Mouse (Mus musculus) cerebellum, postnatal 36 days (tissue): ENCODE data around the gene Adamts9.

ENCODE experiments used
- DNase-seq, 2 experiments: peaks; one replicate each; pipeline ENCODE4 v3.0.0; 2021 to 2022; ENCODE audit warnings: mixed read lengths in 2 of 2

Adamts9 gene

DNA sequence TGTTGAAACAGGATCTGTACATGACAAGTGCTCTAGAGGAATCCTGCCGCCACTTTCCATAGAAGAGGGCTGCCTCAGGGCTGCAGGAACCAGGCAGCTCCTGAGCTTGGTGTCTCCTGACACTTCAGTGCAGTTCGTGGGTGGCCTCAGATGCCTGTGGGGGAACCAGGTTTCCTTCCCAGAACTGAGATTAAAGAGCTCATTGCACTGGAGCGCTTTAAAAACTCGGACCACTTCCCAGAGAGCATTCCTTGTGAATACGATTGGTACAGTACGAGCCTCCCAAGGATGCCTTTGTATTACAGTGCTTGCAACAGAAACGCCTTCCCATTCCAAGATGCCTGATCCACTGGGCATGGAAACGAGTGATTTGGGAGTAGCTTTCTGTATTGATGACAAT lies 18.8 kb downstream of the Adamts9 start:
- no peak for DNase-seq

- DNase-seq = no peak
These were observed 21.4 kb downstream of the Adamts9 start for GRCm38 (mm10) chr6:92921843-92922242.

DNA sequence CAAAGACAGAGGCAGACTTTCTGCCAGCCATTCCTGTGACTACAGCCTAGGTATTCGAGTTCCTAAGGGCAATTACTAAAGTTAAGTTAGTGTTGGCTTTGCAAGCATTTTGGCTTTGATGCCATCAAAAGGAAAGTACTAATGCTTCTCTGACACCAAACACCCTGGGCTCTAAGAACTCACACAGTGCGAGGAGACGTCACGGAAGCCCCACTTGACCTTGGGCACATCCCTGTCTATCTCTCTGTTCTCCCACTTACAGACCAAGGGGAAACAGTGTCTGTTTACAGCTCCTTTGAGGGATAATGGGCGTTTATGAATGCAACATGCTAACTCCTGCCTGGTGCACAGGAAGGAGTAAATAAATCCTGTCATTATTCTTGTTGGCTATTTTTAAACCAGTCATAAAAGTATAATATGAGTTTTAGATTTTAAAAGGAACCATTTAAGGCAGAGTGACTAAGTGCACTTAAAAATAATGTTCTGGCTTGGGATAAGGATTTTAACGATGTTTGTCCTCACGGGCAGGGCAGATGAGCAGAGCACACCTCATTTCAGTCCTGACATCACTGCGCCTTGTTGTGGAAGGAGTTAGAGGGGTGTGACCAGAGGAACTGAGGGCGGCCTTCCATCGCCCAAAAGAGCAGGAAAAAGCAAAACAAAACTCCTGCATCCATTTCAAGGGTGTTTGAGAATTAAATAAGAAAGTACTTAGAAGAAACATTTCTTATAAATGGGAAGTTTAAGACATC lies 22.2 kb downstream of the Adamts9 start:
- no peak for DNase-seq

- no peak for DNase-seq
These were observed 32.7 kb downstream of the Adamts9 start for GRCm38 (mm10) chr6:92910611-92911010.

DNA sequence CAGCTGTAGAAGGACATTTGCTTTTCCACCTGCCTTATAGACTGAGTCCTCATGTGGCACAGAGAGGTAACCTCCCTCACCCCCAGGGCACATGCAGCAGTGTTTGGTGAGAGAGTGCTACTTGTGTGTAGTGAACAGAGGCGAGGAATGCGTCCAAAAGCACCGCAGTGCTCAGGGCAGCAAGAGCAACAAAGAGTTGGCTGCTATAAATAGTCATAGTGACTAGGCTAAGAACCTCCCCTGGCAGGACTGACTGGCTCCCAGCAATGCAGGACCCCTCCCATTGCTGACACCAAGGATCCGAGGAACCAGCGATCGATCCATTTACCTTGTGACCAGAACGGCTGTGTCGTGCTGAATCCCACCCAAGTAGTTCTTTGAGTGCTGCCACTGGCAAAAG lies 33.9 kb downstream of the Adamts9 start:
- DNase-seq = no peak

- DNase-seq = no peak
These were observed 37.4 kb downstream of the Adamts9 start for GRCm38 (mm10) chr6:92905922-92906321.

GRCm38 (mm10) chr6:92904491-92904890 lies 38.8 kb downstream of the Adamts9 start:
- DNase-seq = no peak

GRCm38 (mm10) chr6:92904037-92904436 lies 39.3 kb downstream of the Adamts9 start:
- DNase-seq = no peak

- DNase-seq = no peak
These were observed 51.8 kb downstream of the Adamts9 start for GRCm38 (mm10) chr6:92891535-92891934.

DNA sequence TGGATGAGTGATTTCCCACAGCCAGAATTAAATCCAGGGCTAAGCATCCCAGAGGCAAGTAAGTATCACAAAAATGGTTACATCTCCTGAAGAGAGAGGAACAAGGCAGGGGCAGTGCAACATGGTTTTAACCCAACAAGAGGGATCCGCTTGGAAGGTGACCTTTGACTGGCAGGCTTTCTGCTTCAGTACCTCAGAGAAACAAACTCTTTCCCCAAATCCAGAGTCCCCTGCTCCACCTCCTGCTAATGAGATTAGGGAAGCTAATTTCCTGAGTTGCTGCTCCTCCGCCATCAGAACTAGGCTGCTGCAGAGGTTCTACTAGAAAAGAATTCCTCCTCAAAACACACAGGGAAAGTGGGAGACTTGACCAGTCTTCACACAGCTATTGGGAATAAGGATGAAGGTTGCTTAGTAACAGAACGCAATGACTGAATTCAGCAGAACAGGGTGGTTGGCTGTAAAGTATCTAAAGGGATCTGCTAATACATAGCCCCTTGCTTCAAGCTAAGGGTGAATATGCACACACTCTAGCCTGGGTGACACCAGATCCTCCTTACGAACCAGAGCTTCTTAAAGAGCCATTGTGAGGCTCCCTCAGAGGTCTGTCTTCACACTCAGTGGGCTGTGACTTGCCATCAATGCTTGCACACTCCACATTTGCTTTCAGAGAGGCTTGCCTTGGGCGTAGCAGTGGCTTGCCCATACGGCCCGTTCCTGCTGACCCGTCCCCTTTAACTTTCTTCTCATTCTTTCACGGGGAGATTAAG lies 60.0 kb downstream of the Adamts9 start:
- DNase-seq = no peak

DNA sequence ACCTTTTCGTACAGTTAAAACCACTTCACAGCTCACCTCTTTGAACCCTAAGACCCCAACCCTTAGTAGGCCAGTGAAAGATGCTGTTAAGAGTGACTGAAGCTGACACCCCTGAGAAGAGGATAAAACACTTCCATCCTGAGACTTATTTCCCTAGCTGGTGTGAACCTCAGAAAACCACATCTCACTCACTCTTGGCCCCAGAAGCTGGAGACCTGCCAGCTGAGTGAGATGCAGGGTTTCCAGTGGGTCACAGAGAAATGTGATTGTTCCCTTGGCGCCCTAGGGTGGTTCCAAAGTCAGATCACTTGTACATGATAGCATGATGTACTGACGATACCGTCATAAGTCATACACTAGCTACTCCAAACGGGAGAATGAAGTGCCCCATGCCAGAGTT lies 60.8 kb downstream of the Adamts9 start:
- no peak for DNase-seq

DNA sequence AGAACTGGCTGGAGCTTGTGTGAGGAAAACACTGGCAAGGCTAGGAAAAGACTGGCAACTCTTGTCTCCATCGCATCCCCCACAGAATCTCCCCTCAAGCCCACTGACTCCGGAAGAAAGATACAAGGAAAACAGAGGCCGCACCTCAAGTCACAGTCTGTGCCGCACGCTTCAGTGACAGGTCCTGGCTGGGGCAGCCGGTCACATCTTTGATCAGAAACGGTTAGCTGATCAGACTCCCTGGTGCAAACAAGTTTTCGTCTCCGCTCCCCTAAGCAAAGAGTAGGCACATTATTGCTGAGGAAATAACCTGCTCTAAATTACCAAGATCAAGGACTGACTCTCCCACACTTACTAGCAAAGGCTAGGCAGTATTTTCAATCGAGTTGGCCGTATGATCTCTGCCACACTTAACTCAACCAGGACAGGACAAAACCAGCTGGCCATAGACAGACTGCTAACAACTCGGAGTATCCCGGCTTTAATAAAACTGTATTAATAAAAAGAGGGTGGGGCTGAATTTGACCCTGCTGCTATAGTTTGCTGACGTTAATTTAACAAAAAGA lies 63.5 kb downstream of the Adamts9 start:
- DNase-seq = no peak

- DNase-seq = no peak
These were observed 64.5 kb downstream of the Adamts9 start for GRCm38 (mm10) chr6:92878771-92879170.

- no peak for DNase-seq
These were observed 66.1 kb downstream of the Adamts9 start for GRCm38 (mm10) chr6:92877236-92877635.

DNA sequence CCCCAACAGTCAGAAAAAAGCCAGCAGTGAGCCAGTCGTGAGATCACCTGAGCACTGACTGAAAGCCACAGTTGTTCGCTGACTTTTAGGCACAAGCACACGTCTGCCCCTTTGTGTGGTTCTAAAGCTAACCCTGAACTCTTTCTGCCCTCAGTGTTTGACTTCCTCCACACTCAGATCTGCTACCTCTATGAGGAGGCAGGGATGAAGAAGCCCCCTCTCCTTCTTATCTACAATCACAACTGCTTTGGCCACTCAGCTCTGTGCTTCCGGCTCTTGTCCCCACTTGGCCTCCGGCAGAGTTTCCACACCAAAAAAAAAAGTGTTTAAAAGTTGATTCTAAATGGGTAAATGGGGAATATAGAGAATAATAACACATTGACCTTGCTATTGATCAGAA lies 67.2 kb downstream of the Adamts9 start:
- no peak for DNase-seq

DNA sequence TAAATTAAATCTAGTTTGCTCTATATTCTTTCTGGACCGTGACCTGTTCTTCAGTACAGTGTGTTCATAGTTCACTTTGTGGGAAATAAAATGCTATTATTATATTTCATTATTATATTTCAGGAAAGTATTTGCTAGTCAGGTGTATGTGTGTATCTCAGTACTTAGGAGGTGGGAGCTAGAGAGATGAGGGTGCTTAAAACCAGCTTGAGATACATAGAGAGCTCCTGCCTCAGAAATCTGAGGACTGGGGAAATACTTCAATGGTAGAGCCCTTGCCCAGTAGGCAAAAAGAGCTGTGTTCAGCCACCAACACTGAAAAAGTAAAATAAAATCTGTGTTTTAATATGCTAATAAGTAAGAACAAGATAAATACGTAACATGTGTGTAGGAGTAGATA lies 68.0 kb downstream of the Adamts9 start:
- no peak for DNase-seq

- DNase-seq = no peak
These were observed 68.4 kb downstream of the Adamts9 start for GRCm38 (mm10) chr6:92874854-92875253.

DNA sequence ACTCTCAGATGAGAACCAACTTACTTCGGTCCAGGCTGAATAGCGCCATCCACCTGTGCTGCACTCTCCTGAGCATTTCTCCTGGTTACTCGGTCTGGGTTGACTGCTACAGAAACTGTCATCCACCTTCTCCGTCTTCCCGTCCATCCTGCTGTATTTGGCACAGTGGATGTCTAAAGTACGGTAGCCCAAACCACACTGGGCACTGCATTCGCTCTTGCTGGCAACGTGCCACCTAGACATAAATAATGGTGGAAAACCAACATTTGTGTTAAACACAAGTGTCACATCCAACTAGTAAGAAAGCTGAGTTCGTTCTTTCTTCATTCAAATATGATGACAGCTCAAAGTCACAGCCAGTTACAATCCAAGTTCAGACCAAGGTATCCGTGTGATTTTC lies 70.5 kb downstream of the Adamts9 start:
- DNase-seq = no peak

DNA sequence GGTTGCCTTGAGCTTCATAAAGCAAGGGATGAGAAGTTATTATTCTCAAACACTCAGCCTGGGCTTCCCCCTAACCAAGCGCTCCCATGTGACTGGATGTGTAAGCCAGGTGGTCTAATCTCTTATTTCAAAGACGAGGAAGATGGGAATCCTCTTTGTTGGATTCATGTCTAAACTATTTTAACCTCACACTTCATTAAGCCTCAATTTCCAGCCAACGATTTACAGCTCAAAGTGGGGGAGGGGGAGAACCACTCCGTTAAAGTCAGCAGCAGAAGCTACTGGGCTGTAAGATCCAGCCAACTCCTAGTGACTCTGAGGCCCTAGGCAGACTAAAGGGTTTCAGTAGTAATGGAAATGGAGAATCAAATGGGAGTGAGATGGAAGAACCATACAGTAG lies 71.5 kb downstream of the Adamts9 start:
- no peak for DNase-seq

GRCm38 (mm10) chr6:92869582-92870219 lies 73.6 kb downstream of the Adamts9 start:
- no peak for DNase-seq

DNA sequence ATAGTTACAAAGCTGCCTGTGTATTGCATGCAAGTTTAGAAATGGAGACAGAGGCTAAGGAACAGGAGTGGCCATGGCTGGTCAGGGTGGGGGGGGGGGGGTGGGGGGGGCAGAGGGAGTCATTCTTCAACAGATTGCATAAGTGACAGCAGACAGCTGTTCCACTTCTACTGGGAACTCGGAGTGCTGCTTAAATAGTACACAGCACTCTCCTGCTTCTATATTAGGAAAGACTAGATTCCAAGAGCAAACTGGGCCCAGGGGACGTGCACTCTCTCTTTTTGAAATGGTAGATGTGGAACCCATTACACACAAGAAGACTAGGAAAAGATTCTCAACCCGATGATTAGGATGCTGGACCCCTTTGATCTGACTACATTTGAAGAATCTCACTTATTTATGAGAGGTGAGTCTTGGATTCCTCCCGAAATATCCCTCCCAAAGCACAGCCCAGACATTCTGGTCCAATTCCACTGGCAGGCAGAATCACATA lies 74.2 kb downstream of the Adamts9 start, which contains the start of gene Gm15737:
Gm15737 (plus strand) TSS at position 269 of the 493 bp plus-strand sequence.
- no peak for DNase-seq

DNA sequence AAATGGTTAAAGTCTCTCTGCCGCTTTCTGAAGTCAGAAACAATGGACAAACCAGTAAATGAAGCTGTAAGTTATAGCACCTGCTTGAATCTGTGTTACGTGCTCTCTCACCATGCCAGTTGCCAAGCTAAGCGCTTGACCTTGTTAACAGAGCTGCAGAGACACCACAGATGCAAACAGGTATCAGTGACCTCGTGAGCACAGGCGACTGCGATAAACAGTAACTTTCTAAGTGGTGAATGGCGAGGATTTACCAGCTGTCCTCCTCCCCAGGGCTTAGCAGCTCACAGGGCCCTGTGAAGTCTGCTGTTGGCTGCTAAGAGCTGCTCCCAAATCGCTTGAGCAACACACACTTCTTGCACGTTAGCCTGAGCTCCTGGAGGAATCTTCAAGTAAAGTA lies 80.7 kb downstream of the Adamts9 start:
- DNase-seq = no peak

GRCm38 (mm10) chr6:92860285-92860912 lies 82.9 kb downstream of the Adamts9 start:
- DNase-seq = no peak
